Mouse (Mus musculus) G1E (cell line): ENCODE measurements at regions not wholly inside any gene's neighbourhood (a gene's known extent, or its start where the extent isn't known, plus 50 kb on each side); places are given as distances from the start of the nearest gene placed in this dataset.

Source experiments
- ATAC-seq: 2 replicates; pipeline ENCODE4 v1.8.0; 2016; ENCODE audit warnings: mild to moderate bottlenecking; ENCODE audit not compliant: insufficient number of reproducible peaks, poor library complexity, low FRiP score, severe bottlenecking; ENCODE audit errors: extremely low read depth
- DNase-seq: peaks from one replicate; pipeline ENCODE4 v3.0.0; 2012; ENCODE audit warnings: low spot score
- H3K27me3 ChIP-seq: 2 replicates; pipeline ENCODE4 v1.6.1; 2012; ENCODE audit warnings: mild to moderate bottlenecking, low read length, inconsistent platforms; ENCODE audit not compliant: insufficient read depth
- H3K36me3 ChIP-seq: replicated peaks from 2 replicates; pipeline ENCODE3; 2012; ENCODE audit warnings: mild to moderate bottlenecking, inconsistent platforms
- H3K4me1 ChIP-seq: 2 replicates; pipeline ENCODE4 v1.6.1; 2012; ENCODE audit warnings: low read depth, low read length, inconsistent platforms, mixed read lengths; ENCODE audit not compliant: insufficient read depth
- H3K4me3 ChIP-seq: 2 replicates; pipeline ENCODE4 v1.5.1; 2012; ENCODE audit warnings: low read depth, mild to moderate bottlenecking, inconsistent platforms, low read length, moderate library complexity, mixed read lengths
- H3K9me3 ChIP-seq: replicated peaks from 2 replicates; pipeline ENCODE4 v1.6.1; 2012; ENCODE audit warnings: inconsistent platforms
- CTCF ChIP-seq: IDR thresholded peaks from 2 replicates; pipeline ENCODE4 v1.5.1; 2012; ENCODE audit warnings: low read depth, low read length, inconsistent platforms, mixed read lengths
- GATA1 ChIP-seq: IDR thresholded peaks from 2 replicates; pipeline ENCODE4 v1.6.1; 2012; ENCODE audit warnings: borderline replicate concordance, low read length, inconsistent platforms, mixed read lengths
- GATA2 ChIP-seq: IDR thresholded peaks from 2 replicates; pipeline ENCODE4 v1.6.1; 2012; ENCODE audit warnings: low read depth, low read length, inconsistent platforms, borderline replicate concordance
- POLR2AphosphoS5 ChIP-seq: IDR thresholded peaks from 2 replicates; pipeline ENCODE4 v1.6.1; 2012; ENCODE audit warnings: low read depth, low read length, inconsistent platforms; ENCODE audit not compliant: insufficient replicate concordance
- TAL1 ChIP-seq: conservative IDR thresholded peaks from 2 replicates; pipeline ENCODE4 v1.6.1; 2012; ENCODE audit warnings: low read depth, low read length, inconsistent platforms, mixed read lengths

DNA sequence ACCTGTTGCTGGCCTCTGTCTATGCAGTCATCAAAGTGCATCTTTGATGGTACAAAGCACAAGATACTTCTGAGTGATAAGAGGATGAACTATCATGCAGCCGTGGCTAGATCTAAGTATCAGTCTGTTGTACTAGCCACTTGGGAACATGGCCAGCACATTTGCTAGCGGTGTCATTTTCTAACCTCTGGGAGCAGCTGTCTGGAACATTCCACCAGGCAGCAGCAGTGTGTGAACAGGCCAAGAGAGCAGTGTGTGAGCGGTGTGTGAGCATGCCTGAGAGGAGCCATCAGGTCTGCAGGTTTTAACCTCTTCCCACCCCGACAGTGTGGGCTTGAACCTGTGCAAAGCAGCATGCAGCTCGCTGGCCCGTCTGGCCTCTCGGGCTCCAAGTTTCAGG lies 248.3 kb downstream of the Gadd45g start:
- ATAC-seq (no peak), DNase-seq (no peak)
- Histone ChIP-seq H3K9me3 (no peaks in the 10 kb centered on the region), H3K36me3 (no peaks in the 10 kb centered on the region), H3K4me1 (no peaks in the 10 kb centered on the region), H3K27me3 (peaks cover 27% of the 10 kb centered on the region), H3K4me3 (no peak overlapping the region)
- no peak for TF ChIP-seq TAL1
- TF ChIP-seq CTCF = no peak
- TF ChIP-seq POLR2AphosphoS5 = no peak
- TF ChIP-seq GATA2 = no peak
- TF ChIP-seq GATA1 = no peak

DNA sequence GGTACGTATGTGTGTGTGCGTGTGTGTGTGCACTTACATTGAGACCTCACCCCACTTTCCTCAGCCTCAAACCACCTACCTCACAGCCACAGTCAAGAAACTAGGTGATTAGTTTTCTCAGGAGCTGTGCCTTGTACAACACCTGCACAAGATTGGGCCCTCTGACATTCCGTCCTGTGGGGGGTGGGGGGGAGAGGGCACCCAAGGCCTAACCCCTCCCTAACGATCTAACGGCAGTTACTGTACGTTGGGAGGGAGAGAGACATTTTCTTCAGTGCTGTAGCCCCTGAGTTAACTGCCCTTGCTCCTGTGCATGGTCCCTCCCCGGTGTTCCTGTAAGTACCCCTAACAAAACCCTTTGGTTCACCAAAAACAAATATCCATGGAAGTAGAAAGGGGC lies 250.0 kb downstream of the Gadd45g start:
- DNase-seq (no peak), ATAC-seq (no peak)
- peaks cover 27% of the 10 kb centered on the region for H3K27me3 ChIP-seq
- H3K4me1 ChIP-seq = no peaks in the 10 kb centered on the region
- no peak for TF ChIP-seq POLR2AphosphoS5
- no peak for TF ChIP-seq GATA2
- no peak for TF ChIP-seq CTCF
- no peak for TF ChIP-seq GATA1
- no peak for TF ChIP-seq TAL1
- no peak overlapping the region for H3K4me3 ChIP-seq
- no peaks in the 10 kb centered on the region for H3K9me3 ChIP-seq
- H3K36me3 ChIP-seq = no peaks in the 10 kb centered on the region

DNA sequence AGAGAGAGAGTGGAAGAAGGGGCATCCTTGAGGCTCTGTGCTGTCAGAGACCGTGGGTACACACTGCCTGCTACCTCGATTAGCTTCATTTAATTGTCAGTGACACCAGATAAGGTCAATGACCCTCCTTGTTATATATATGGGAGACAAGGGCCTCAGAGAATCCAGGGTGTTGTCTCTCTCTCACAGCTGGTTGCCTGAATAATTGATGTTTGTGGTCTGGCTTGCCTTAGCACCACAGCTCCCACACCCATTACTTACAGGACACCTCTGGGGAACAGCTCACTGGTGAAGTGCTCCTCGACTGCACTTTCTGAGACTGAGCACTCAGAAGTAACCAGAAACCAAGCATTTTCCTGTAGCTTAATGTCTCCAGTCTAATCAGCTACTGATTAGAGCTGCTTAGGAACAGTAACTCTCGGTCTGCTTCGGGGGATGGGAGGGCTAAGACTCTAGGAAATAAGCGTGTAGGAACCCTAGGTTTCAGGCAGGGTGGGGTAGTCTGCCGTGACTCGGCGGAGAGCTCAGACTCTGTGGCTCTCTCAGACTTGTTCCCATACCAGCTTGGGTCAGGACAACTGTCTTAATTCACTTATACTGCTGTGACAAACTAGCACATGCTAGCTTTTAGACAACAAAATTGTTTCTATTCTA lies 259.6 kb downstream of the Gadd45g start:
- TF ChIP-seq POLR2AphosphoS5 (no peak), CTCF (no peak), TAL1 (no peak), GATA2 (no peak), GATA1 (no peak)
- ATAC-seq (peak; percentile 34; the same call in 1 of the 2 replicates), DNase-seq (no peak)
- H3K27me3 ChIP-seq = peaks cover 7% of the 10 kb centered on the region; the same call in 1 of the 2 replicates
- no peak overlapping the region for H3K4me3 ChIP-seq
- H3K4me1 ChIP-seq = no peaks in the 10 kb centered on the region
- H3K36me3 ChIP-seq = no peaks in the 10 kb centered on the region
- no peaks in the 10 kb centered on the region for H3K9me3 ChIP-seq

DNA sequence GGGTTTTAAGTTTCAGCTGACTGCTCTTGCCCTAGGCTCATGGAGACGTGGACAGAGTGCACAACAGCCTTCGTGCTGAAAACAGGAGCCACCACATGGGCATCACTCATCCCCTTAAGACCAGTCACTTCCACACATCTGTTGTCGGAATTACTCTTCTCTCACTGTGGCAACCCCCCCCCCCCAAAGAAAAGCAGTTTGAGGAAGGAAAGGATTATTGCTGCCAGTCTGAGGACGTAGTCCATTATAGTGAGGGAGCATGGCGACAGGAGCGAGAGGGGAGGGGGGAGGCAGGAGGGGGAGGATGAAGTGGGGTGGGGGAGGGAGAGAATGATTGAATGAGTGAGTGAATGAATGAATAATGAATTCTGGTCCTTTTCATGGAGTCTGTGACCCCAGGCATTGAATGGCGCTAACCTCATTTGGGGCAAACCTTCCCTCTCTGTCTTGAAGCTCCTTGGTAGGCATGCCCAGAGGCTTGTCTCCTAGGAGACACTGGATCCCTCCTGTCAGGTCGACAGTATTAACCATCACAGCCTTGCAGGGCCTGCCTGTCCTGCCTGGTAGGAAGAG lies 262.0 kb downstream of the Gadd45g start:
- DNase-seq = no peak
- no peaks in the 10 kb centered on the region for H3K4me1 ChIP-seq
- H3K9me3 ChIP-seq = no peaks in the 10 kb centered on the region
- H3K36me3 ChIP-seq = no peaks in the 10 kb centered on the region
- H3K4me3 ChIP-seq = no peak overlapping the region
- ATAC-seq = no peak
- TF ChIP-seq GATA2 = no peak
- TF ChIP-seq POLR2AphosphoS5 = no peak
- TF ChIP-seq TAL1 = no peak
- no peak for TF ChIP-seq CTCF
- TF ChIP-seq GATA1 = no peak
- peaks cover 9% of the 10 kb centered on the region; the same call in 1 of the 2 replicates for H3K27me3 ChIP-seq

DNA sequence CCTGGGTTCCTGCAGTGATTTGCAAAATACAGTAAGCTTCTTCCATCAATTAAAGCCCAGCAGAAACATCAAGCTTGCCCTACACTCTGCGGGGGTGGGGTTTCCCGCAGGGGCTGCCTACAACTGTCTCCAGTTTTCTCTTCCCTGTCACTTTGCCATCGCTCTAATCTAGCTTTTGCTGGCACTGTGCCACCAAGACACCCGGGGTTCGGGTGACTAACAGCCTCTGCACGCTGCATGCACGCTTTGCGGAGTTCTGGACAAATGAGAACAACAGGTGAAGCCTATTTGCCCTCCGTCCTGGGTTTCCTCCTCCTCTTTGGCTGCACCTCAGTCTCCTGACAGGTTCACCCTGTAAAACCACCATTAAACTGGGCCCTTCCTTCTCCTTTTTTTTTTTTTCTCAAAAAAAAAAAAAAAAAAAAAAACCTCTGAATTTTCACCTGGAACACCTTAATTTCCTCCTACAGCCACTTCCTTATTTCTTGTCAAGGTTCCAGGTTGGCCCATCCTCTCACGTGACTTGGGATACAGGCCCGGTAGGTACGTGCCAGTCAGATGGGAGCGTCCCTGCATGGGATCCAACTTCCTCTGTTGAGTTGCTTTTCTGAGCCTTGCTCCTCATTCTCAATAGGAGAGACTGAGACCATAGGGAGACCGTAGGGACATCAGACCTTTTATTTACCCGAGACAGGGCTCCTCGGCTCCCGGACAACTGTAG lies 262.7 kb downstream of the Gadd45g start:
- H3K4me3 ChIP-seq = no peak overlapping the region
- H3K9me3 ChIP-seq = no peaks in the 10 kb centered on the region
- H3K4me1 ChIP-seq = no peaks in the 10 kb centered on the region
- DNase-seq = no peak
- no peaks in the 10 kb centered on the region for H3K36me3 ChIP-seq
- peaks cover 6% of the 10 kb centered on the region; the same call in 1 of the 2 replicates for H3K27me3 ChIP-seq
- no peak for ATAC-seq
- no peak for TF ChIP-seq POLR2AphosphoS5
- no peak for TF ChIP-seq GATA1
- TF ChIP-seq GATA2 = no peak
- no peak for TF ChIP-seq CTCF
- TF ChIP-seq TAL1 = no peak

DNA sequence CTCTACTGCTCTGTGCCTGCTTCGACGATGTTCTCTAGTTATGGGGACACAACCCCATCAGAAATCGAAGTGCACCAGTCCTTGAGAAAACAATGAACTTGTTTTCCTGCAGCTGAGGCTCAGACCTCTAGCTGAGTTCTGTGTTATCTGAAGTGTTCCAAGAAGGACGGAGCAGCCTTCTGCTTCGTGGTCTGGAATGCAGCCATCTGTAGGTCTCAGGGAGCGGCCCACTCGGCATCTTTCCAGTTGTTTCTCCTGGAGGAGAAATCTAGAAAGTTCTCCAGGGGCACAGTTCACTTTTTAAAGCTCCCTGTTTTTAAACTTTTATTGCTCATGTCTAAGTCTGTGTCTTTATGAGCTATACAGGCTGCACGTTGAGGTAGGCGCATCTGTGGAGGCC lies 264.3 kb downstream of the Gadd45g start:
- Histone ChIP-seq H3K9me3 (no peaks in the 10 kb centered on the region), H3K36me3 (no peaks in the 10 kb centered on the region), H3K4me3 (no peak overlapping the region), H3K27me3 (peaks cover 4% of the 10 kb centered on the region; the same call in 1 of the 2 replicates), H3K4me1 (no peaks in the 10 kb centered on the region)
- ATAC-seq (no peak), DNase-seq (no peak)
- no peak for TF ChIP-seq CTCF
